Mouse (Mus musculus): ENCODE measurements at regions not wholly inside any gene's neighbourhood (a gene's known extent, or its start where the extent isn't known, plus 50 kb on each side); places are given as distances from the start of the nearest gene placed in this dataset.

- intact Hi-C loops (cut with DNase I): no loop called here
- DNase-seq (ENCODE audit: extremely low spot score in 1 of 2, low spot score in 2 of 2): no peak
Observed at GRCm38 (mm10) chr10:95124476-95124875, 179.8 kb upstream of the Plxnc1 start.

GRCm38 (mm10) chr10:95120007-95120406 is 175.4 kb upstream of the Plxnc1 start:
- DNase-seq (ENCODE audit: extremely low spot score in 1 of 2, low spot score in 2 of 2): no peak
- intact Hi-C loops (cut with DNase I): no loop called here

GRCm38 (mm10) chr10:95118786-95119351 is 174.2 kb upstream of the Plxnc1 start:
- no peak for DNase-seq (ENCODE audit: extremely low spot score in 1 of 2, low spot score in 2 of 2)
- intact Hi-C loops (cut with DNase I): no loop called here

- intact Hi-C loops (cut with DNase I): no loop called here
- no peak for DNase-seq (ENCODE audit: extremely low spot score in 1 of 2, low spot score in 2 of 2)
Observed at GRCm38 (mm10) chr10:95117731-95118212, 173.1 kb upstream of the Plxnc1 start.

GRCm38 (mm10) chr10:95117041-95117730 is 172.6 kb upstream of the Plxnc1 start:
- intact Hi-C loops (cut with DNase I): no loop called here
- no peak for DNase-seq (ENCODE audit: extremely low spot score in 1 of 2, low spot score in 2 of 2)

GRCm38 (mm10) chr10:95116579-95117011 is 172.0 kb upstream of the Plxnc1 start:
- no peak for DNase-seq (ENCODE audit: extremely low spot score in 1 of 2, low spot score in 2 of 2)
- intact Hi-C loops (cut with DNase I): no loop called here

GRCm38 (mm10) chr10:95112837-95113388 is 168.3 kb upstream of the Plxnc1 start:
- intact Hi-C loops (cut with DNase I): no loop called here
- no peak for DNase-seq (ENCODE audit: extremely low spot score in 1 of 2, low spot score in 2 of 2)

- intact Hi-C loops (cut with DNase I): no loop called here
- peak in 1 of 2 experiments; percentile 31 for DNase-seq (ENCODE audit: extremely low spot score in 1 of 2, low spot score in 2 of 2)
Observed at GRCm38 (mm10) chr10:95112231-95112774, 167.7 kb upstream of the Plxnc1 start.

- intact Hi-C loops (cut with DNase I): no loop called here
- DNase-seq (ENCODE audit: extremely low spot score in 1 of 2, low spot score in 2 of 2): no peak
Observed at GRCm38 (mm10) chr10:95110786-95111185, 166.2 kb upstream of the Plxnc1 start.

GRCm38 (mm10) chr10:95109576-95109975 is 164.9 kb upstream of the Plxnc1 start:
- intact Hi-C loops (cut with DNase I): loop anchor here (5.0 kb wide), 1 partner anchor 363 kb away; no protein-coding TSS in a partner anchor
- no peak for DNase-seq (ENCODE audit: extremely low spot score in 1 of 2, low spot score in 2 of 2)

GRCm38 (mm10) chr10:95107532-95108251 is 163.1 kb upstream of the Plxnc1 start:
- DNase-seq (ENCODE audit: extremely low spot score in 1 of 2, low spot score in 2 of 2): no peak
- intact Hi-C loops (cut with DNase I): loop anchor here (5.0 kb wide), 1 partner anchor 365 kb away; no protein-coding TSS in a partner anchor

GRCm38 (mm10) chr10:95103808-95104207 is 159.2 kb upstream of the Plxnc1 start:
- intact Hi-C loops (cut with DNase I): loop anchor here (5.0 kb wide), 2 partner anchors 218 to 313 kb away; partner anchors contain the start of genes Cradd and Socs2
- no peak for DNase-seq (ENCODE audit: extremely low spot score in 1 of 2, low spot score in 2 of 2)

GRCm38 (mm10) chr10:95102981-95103380 is 158.3 kb upstream of the Plxnc1 start:
- intact Hi-C loops (cut with DNase I): loop anchor here (5.0 kb wide), 2 partner anchors 219 to 314 kb away; partner anchors contain the start of genes Cradd and Socs2
- DNase-seq (ENCODE audit: extremely low spot score in 1 of 2, low spot score in 2 of 2): no peak

GRCm38 (mm10) chr10:95099906-95100305 is 155.3 kb upstream of the Plxnc1 start:
- intact Hi-C loops (cut with DNase I): loop anchor here (5.0 kb wide), 2 partner anchors 222 to 317 kb away; partner anchors contain the start of genes Cradd and Socs2
- DNase-seq (ENCODE audit: extremely low spot score in 1 of 2, low spot score in 2 of 2): no peak

- intact Hi-C loops (cut with DNase I): no loop called here
Observed at GRCm38 (mm10) chr10:95095847-95096246, 151.2 kb upstream of the Plxnc1 start.

GRCm38 (mm10) chr10:95094771-95095170 is 150.1 kb upstream of the Plxnc1 start:
- DNase-seq (ENCODE audit: extremely low spot score in 1 of 2, low spot score in 2 of 2): no peak
- intact Hi-C loops (cut with DNase I): no loop called here

More at GRCm38 (mm10) chr10:95095847-95096246, 151.2 kb upstream of the Plxnc1 start:
- no peak for DNase-seq (ENCODE audit: extremely low spot score in 1 of 2, low spot score in 2 of 2)

GRCm38 (mm10) chr10:95093266-95093665 is 148.6 kb upstream of the Plxnc1 start:
- intact Hi-C loops (cut with DNase I): no loop called here
- no peak for DNase-seq (ENCODE audit: extremely low spot score in 1 of 2, low spot score in 2 of 2)

- DNase-seq (ENCODE audit: extremely low spot score in 1 of 2, low spot score in 2 of 2): no peak
- intact Hi-C loops (cut with DNase I): no loop called here
Observed at GRCm38 (mm10) chr10:95091086-95091485, 146.5 kb upstream of the Plxnc1 start.

- no peak for DNase-seq (ENCODE audit: extremely low spot score in 1 of 2, low spot score in 2 of 2)
- intact Hi-C loops (cut with DNase I): no loop called here
Observed at GRCm38 (mm10) chr10:95090641-95091040, 146.0 kb upstream of the Plxnc1 start.
